Mouse (Mus musculus): Measurements from ENCODE around the gene Slco4a1.

Gene Slco4a1

DNA sequence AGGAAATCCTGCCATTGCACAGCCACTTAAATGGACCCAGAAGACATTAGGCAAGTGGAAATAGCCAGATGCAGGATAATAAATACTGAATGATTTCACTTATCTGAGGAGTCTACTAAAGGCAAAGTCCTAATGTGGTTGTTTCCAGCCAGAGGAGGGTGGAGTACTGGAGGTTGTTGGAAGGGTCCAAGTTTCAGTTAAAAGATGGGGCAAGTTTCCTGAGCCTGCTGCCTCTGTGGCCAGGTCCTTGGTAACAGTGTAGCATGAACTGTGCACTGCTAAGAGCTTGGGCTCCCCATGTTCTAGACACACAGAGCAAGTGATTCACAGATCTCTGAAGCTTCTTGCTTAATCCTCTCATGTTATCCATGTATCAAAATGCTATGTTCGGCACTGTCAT lies 10.1 kb upstream of the Slco4a1 start:
- no peak for DNase-seq

DNA sequence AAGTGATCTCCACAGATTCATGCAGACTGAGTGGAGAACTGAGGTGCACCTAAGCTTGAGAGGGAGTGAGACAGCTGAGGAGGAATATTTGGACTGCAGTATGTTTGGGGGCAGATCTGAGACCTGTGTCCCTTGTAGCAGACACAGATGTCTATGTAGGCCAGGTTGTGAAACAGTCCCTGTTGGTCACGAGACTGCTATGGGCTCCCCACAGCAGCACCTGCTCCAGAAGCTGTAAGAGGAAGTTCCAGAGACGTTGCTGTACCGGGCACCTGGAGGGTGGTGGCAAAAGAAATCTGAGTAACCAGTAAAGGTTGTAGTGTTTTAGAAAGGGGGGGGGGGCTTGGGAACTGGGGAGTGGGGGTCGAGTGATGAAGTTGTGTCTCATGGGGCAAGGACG lies 7.0 kb upstream of the Slco4a1 start:
- no peak for DNase-seq

DNA sequence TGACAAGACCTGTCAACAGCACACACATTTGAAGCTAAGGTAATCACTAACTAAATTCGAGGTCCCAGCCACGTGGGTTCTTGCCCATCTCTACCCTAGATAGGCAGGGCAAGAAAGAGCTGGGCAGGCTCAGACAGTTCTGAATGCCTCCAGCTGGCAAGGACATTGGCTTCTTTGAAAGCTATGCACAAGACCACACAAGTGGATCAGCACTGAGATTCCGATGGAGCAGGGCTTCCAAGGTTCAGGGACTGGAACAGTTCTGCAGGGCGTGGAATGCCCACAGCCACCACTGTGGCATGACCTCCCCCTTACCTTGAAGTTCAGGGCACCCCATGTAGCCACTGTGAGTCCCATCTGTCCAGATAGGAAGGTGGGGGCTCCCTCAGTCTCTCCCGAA lies 5.5 kb upstream of the Slco4a1 start:
- DNase-seq: no peak

DNA sequence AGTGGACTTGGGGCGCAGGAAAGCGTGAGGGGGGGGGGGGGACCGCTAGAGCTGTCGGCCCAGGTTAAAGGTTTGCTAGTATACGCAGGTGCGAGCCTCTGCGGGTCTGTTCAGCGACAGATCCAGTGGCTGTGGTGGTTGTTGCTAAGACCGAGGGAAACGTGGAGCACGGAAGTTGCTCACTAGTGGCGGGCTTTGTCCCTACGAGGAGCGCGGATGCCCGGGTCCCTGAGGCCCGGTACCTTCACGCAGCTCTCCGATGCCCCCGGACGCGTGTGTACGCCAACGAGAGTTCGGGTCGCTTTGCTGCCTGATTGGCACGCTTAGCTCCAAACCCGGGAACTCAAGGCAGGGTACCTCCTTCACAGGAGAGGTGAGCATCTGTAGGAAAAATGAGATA lies 660 bp downstream of the Slco4a1 start:
- peak; percentile 25 for DNase-seq

DNA sequence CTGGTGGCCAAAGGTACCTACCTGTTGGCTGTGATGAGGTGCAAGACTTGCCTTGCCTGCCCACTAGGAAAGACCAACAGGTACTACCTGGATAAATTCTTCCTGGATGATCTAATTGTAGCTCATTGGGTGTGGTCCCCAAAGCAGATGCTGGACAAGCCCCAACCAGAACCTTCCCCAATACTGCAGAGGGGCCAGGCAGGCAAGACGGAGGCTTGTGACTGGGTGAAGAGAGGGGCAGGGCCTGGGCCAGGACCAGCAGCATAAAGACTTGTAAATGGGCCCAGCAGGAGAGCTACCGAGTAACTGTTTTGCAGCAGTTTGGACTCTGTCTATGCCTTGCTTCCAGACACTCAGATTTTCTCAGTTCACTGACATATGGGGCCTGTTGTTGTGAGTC lies 1.6 kb downstream of the Slco4a1 start:
- DNase-seq: no peak

DNA sequence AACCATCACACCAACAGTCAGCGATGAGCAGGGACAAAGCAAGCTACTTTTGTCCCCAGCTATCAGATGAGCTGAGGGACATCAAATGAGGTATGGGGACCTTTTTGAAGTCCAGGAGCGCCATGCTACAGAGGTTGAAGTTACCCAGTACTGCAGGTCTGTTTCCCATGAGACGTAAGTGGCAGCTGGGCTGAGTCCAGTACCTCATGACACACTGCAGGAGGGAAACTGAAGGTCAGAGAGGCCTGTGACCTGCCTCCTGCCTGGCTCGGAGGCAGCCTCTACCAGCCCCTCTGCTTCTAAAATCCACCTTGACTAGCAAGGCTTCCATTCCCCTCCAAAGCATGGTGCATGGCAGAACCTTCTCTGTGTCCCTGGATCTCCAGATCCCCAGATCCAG lies 3.4 kb downstream of the Slco4a1 start:
- DNase-seq: no peak

DNA sequence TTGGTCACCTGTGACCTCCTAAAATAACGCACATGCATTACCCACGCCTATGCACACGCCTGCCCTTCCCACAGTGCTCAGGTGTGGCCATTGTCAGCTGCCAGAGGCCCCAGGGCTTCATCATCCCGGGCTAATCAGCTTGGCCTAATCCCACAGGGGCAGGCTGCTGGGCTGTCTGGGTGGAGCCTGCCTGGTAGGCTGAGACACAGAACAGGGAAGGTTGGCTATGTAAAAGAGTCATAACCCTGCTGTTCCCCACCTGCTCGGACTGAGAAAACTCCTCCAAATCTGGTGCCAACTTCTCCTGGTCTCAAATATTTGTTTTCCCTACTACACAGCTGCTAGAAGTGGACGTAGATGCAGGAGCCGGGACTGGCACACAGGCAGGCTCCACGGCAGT lies 4.8 kb downstream of the Slco4a1 start:
- DNase-seq: no peak

DNA sequence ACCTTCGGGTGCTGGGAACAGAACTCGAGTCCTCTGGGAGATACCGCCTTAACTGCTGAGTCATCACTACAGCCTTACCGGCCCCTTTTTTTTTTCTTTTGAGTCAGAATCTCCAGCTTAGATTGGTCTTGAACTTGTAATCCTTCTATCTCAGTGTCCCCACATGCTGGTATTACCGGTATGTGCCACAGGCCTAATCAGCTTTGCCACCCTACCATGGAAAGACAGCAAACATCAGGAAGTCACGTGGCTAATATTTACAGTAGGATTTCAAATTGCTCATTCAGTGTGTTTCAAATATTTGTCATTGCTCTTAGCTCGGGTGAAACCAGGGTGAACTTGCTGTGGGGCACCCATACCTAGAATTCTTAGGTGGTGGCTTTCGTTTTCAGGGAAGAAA lies 6.5 kb downstream of the Slco4a1 start:
- no peak for DNase-seq

DNA sequence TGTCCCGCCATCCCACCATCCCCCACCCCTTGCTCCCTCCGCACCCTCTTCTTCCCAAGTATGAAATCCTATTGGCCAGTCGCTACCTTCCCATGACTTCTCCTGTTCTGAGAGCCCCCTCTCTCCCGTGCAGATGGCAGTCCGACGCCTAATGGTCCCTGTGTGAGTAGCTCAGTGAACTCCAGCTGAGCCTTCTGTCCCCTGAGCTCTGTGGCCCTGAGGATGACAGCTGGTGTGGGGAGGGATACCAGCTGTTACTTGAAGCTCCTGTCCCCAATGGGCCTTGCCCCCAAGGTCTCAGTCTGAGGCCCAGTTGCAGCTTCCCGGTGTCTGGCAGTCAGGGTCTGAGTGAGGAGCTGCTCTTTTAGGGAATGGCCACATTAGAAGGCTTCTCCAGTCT lies 10.5 kb downstream of the Slco4a1 start:
- no peak for DNase-seq

DNA sequence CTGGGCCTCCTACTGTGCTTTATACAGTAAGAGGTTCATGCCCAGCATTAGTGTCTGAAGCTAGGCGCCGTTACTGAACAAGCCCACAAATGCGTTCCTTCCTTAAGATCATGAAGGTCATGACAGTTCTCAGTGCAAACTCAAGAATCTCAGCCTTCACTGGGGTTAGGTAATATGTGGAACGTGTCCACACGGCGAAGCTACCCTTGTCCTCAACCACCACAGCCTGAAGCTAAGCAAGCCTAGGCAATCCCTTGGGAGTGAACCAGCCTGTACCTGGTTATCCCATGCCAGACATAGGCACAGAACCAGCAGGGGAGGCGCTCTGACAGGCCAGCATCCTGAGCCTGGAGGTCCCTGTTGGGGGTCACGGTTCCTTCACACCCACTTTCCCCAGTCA lies 12.8 kb downstream of the Slco4a1 start:
- DNase-seq: no peak

DNA sequence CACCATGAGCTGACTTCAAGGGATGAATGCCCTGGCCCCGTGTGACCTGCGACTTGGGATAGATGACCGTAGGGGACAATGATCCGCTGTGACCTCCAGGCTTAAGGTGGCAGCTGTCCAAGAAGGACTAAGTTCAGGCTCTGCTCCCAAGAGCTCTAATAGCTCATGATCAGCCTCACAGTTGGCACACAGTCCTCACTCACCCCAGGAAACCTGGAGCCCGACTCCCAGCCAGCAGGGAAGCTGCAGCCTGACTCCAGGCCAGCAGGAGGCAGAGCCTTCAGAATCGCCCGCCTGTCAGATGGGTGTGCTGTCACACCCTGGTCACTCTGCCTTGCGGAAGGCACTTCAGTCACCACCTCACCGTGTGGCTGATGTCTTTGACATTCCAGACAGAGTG lies 13.7 kb downstream of the Slco4a1 start:
- DNase-seq: no peak

DNA sequence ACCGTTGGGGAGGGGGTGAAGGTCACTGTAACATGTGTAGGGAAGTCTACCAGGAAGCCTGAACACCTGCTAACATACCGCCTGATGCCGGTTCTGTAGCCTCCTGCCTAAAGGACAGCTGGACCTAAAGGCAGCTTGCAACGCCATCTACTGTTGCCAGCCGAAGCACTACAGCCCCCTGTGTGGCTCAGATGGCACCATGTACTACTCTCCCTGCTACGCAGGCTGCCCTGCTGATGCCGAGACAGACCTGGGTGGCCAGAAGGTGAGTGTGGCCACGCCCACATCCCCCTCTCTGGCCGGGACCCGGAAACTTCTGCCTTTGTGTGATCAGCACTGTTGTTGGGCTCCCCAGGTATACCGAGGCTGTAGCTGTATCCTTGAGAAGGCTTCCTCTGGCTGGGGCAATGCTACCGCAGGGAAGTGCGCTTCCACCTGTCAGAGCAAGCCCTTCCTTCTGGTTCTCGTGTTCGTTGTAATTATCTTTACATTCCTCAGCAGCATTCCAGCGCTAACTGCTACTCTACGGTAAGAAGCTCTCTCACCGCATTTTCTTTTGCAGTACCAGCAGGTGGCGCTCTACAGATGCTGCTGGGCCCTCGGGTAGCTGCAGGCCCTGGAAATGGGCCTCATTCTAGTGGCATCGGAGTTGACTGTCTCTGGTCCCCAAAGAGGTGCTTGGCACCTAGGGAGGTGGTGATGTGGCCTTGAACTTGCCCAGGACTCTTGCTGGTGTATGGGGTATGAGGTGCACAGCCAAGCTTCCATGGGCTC lies 16.4 kb downstream of the Slco4a1 start:
- no peak for DNase-seq

DNA sequence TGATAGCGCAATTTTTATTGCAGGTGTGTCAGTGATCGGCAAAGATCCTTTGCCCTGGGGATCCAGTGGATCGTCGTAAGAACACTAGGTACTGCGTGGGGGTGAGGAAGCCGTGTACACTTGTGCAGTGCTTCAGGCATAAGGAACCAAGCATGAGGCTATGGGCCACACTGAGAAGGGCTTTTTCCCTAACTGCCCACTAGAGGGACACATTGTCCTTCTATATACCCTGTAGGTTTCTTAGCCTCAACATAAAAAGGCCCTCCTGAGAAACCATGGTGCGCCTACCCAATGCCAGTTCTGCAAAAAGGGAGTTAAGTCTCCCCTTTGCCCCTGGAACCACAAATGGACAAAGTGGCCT lies 17.0 kb downstream of the Slco4a1 start:
- peak; percentile 13 for DNase-seq

DNA sequence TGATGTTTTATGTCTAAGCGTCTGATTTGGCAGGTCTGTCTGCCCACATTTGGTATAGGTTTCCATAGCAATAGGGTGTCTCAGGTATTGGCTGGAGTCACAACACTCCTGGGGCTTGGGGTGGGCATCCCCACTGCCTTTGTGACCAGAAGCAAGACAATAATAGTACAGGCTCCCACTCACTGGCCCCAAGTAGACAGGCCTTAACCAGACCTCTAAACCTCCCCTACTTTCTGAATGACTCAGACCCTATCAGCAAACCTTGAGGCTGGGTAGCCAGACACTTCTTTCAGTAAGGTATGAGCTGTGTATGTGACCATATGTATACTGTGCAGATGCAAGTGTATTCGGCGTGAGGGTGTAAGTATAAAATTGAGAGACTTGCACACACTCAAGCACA lies 18.8 kb downstream of the Slco4a1 start:
- no peak for DNase-seq

DNA sequence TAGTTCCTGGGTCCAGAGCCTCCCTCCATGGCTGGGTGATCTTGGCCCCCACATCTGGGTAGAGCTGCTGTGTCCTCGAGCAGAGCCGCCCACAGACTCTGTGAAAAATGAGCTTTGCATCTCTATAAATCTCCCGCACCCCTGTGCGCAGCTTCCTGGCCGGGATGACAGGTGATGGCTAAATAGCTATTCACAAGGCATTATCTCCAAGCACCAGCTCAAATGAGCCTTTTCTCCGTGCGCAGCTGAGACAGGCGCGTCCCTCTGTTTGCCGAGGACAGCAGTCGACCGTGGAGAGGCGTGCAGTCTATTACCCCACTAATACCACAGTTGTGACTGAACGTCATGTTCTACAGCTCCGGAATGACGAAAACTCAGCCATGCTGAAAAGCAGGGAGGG lies 26.2 kb downstream of the Slco4a1 start:
- DNase-seq: no peak

DNA sequence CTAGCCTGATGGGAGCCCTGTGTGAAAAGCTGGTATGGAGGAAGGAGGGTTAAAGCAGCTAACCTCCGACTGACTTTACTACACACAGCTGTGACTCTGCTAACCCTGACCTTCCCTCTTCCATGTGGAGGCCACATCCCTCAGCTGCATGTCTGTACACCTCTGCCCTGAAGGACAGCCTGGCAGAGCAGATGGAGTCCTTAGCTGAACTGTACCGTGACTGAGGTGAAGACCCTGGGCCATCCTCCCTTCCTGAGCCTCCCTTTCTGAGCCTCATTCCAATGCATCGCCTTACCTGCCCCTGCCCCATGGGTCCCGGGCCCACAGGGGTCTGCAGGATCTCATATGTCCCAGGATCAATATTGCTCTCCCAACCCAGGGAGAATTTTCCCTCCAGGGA lies 28.8 kb downstream of the Slco4a1 start:
- DNase-seq: no peak

DNA sequence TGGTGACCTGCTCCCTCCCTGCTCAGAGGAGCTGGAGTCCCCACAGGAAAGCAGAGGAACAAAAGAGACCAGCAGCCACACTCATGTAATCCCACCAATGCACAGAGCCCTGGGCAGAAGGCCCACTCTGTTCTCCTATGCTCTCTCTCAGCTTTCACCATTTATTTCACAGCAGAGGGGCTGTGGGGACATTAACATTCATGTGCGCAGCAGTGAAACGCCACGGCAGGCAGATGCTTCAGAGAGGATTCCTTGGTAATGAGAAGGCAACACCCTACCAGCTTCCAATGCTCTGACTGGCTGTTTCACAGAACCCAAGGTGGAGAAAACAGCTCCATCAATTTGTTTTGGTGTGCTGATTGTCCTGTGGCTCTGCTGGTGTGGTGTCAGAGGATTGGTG lies 29.3 kb downstream of the Slco4a1 start:
- DNase-seq: no peak

DNA sequence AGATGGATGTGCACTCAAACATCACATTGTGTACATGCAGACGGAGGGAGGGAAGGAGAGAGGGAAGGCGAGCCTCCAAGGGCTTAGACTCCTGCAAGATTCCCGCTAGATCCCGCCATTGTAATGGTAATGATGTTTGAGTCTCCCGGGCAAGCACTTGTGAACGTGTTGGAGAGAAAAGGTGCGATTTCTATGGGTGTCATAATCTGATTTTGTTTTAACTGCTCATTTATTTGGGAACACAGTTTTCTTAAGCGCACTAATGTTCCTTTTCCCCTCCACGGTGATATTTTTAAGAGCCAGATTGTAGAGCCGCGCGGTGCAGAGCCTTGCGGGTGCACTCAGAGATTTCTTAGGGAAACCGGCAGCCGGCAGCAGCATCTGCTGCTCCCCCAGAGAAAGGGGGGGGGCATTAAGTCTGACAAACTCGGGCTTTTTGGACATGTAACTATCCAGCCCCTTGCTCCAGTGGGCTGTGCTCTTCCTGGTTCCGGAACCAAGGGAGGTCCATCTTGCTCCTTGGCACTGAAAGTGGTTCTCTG lies 32.2 kb downstream of the Slco4a1 start:
- no peak for DNase-seq

DNA sequence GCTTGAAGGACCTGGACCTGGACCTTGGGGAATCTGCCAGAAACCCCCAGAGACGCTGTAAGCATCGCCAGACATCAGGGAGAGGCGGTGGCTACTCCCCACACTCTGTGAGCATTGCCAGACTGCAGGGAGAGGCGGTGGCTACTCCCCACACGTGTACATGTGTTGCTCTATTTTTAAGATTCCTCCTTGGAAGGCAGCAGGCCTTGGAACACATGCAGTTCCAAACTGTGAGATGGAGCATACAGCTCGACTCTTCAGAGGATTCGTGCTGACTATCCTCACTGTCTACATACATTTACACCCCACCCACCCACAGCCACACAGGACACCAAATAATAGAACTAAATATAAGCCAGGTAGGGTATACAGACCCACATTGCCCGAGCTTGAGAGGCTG lies 39.9 kb downstream of the Slco4a1 start:
- DNase-seq: no peak

DNA sequence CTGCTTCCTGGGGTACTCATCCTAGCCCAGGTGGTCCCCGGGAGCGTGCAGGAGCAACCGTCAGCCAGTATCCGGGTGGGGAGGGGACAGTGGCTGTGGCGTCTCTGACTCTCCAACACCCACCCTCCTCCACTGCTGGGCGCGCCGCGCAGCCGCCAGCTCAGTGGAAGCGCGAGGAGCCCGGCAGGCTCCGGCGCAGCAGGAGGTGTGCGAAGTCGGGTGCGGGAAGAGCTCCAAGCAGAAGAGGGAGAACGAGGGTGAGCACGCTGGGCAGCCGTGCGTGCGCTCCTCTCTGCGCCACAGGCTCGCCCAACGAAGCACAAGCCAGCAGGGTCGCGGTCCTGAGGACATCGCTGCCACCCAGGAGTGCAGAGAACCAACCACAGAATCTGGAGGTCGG lies 43.7 kb downstream of the Slco4a1 start, which contains the start of gene Ntsr1:
Gene Ntsr1 (plus strand): TSS at position 236 of the 400 bp plus-strand sequence.
- DNase-seq: no peak

DNA sequence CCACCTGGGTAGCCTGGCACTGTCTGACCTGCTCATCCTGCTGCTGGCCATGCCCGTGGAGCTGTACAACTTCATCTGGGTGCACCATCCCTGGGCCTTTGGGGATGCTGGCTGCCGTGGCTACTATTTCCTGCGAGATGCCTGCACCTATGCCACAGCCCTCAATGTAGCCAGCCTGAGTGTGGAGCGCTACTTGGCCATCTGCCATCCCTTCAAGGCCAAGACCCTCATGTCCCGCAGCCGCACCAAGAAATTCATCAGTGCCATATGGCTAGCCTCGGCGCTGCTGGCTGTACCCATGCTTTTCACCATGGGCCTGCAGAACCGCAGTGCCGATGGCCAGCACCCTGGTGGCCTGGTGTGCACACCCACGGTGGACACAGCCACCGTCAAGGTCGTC lies 44.7 kb downstream of the Slco4a1 start:
- DNase-seq: no peak

DNA sequence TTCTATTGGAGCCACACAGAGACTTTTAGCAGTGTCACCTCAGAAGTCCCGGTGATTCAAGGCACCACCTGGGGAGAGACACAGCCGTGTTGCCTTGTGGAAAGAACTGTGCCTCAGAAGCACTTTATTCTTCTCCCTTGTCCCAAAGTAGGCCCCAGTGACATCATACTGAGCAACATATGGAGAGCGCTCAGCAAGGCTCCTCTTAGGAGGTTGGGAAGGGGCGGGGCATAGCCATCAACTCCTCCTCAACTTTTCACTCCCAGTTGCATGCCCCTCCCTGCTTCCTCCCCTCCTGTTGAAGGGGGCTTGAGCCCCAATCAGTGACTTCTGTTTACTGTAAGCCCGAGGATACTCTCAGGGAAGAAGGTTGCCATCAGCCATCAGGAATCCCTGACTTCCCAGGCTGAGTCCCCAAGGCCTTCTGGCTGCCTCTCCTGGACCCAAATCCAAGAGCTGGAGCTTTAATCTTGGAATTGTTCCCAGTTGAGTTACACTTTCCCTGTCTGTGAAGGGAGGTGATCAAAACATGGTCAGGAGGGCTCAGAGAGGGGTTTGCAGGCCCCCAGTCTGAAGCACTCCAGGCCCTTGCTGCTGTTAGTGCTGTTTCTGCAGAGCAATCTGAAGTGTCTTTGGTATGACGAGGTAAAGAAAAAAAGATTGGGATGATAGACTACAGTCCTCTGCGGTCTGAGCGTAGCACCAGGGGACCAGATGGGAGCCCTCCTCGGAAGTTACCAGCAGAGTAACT lies 45.3 kb downstream of the Slco4a1 start:
- no peak for DNase-seq

DNA sequence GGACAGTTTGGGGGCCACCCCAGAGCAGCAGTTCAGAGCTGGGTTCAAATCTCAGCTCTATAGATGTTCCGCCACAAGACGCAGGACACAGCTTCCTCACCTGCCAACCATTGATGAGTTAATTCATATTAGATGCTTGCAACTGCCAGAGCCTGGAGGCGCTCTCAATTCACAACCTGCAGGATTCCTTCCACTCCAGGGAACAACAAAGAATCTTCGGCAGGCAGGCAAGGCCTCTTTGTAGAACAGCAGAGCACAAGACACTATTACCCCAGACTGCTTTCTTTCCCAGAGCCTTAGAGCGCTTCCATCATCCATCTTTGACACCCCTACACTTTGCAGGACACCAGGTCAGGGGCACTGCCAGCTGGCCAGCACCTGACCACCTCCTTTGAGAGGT lies 50.2 kb downstream of the Slco4a1 start:
- no peak for DNase-seq

DNA sequence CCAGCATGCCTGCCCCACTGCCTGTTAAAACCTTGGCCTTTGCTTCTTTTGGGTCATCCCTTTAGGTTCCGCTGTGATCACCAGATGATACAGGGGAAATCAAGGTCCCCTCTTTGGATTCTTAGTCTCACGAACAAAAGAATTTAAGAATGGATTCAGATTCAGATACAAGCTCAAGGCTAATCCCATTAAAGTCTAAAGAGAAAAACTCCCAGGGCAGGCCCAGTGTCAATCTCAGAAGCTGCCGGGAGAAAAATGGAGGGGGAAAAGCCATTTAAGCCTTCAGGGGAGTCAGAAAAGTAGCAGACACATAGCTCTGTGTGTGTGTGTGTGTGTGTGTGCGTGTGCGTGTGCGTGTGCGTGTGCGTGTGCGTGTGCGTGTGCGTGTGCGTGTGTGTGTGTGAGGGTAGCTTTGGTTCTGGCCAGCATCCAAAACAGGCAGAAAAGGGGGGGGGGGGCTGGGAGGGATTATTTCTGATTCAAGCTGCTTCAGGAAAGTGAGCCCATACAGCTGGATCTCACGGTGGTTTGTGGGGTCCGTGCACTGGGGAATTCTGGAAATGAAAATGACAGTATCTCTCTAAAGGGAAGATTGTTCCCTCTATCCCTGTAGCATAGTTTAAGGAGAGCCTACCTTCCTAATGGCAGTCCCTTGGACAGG lies 52.5 kb downstream of the Slco4a1 start:
- DNase-seq: no peak
